Mouse (Mus musculus) C2C12 (cell line): ENCODE measurements around the gene March7.

Experiments
- CTCF ChIP-seq: IDR thresholded peaks from one replicate; pipeline ENCODE4 v1.5.1; 2011; ENCODE audit not compliant: control insufficient read depth, insufficient read depth, insufficient read length
- USF1 ChIP-seq: IDR thresholded peaks from one replicate; pipeline ENCODE4 v1.6.1; 2011; ENCODE audit warnings: low read depth, mild to moderate bottlenecking, control low read depth, moderate library complexity

DNA sequence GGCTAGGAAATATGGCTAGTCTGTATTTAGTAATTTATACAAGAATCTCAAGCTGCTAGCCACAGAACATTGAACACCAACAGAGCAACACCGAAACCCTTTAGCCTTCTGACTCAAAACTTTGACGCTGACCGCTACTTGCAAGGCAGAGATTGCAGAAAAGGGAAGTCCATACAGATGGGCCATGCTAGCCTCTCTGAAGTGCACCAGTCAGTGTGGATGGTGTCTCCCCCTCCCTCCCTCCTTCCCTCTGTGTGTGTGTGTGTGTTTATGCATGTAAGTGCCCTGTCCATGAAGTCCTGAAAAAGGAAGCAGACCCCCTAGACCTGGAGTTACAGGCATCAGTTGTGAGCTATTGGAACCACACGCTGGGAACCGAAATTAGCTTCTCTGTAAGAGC lies 33.6 kb upstream of the March7 start:
- TF ChIP-seq USF1 (no peak), CTCF (no peak)
